Mouse (Mus musculus) Patski (cell line): ENCODE data around the gene Gm12166. TPM values are rescaled to one million over a fixed set of nuclear protein-coding genes. Genes with fewer than 3 reads are reported as not detected.

ENCODE experiments used
- ATAC-seq: fragments of 100-300 bp; one replicate; pipeline ENCODE4 v1.8.0; 2021
- CTCF ChIA-PET: fragments of 350-600 bp; sonication (Branson Sonifier 250); formaldehyde crosslinking; loops from one replicate; lab custom pipeline; 2022; ENCODE audit warnings: inconsistent platforms; lab: Charles Lee
- POLR2A ChIA-PET: fragments of 350-600 bp; sonication (Branson Sonifier 250); formaldehyde crosslinking; loops from one replicate; lab custom pipeline; 2022; ENCODE audit warnings: antibody characterized with exemption, inconsistent platforms; lab: Charles Lee
- DNase-seq: peaks from one replicate; pipeline ENCODE4 v3.0.0-alpha.2; 2011; ENCODE audit warnings: low read depth, low spot score
- H3K27me3 ChIP-seq: fragments of 371-371 bp; one replicate; pipeline ENCODE4 v1.5.1; 2021
- CTCF ChIP-seq: fragments of 100-300 bp; IDR thresholded peaks from one replicate; pipeline ENCODE4 v1.5.1; 2021
- in situ Hi-C: fragments of 300-500 bp; cut with MboI; formaldehyde crosslinking; loops from 3 replicates; pipeline ENCODE4 v1.11.1; 2018; ENCODE audit warnings: low pct_unique_long_range_greater_than_20kb, mixed read lengths
- polyA plus RNA-seq: library from polyadenylated mRNA; unstranded; gene quantifications from one replicate; pipeline ENCODE4 v1.2.3, GENCODE M21; 2021

The Gm12166 gene
- polyA plus RNA-seq, 1 experiment from 2014 or later: 9.3 TPM

DNA sequence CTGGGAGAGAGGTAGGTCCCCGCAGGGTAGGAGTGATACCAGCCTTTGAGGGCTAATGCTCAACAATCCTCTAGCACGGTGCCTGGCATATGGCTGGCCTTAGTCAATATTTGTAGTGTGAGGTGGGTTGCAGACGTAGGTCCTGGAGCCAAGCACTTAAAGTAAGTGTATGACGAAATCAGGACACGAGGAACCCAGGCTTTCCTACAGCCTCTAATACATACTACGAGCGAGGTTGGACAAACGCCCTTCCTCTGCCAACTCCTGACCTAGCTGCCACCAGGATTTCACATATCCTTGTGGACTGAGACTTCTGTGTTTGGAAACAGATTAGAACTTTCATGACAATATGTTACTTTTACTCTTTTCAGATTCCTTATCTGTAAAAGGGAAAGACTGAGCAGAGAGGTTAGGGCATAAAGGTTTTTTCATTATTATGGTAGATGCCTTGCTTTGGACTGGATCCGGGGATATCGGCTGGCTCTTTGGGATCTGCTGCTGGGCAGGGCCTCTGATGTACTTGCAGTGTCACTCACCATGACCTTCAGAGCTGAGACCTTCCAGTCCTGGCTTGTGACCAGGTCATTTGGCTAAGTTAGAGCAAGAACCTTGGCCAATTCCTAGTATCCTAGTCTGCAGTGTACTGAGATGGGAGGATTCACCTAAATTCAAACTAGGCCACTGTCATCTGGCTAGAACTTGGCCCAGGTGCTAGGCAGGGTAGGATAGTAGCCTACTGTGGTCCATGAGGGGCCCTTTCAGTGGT lies 33.5 kb upstream of the Gm12166 start:
- POLR2A ChIA-PET: no interaction called here
- in situ Hi-C loops: no loop called here
- ATAC-seq: no peak

DNA sequence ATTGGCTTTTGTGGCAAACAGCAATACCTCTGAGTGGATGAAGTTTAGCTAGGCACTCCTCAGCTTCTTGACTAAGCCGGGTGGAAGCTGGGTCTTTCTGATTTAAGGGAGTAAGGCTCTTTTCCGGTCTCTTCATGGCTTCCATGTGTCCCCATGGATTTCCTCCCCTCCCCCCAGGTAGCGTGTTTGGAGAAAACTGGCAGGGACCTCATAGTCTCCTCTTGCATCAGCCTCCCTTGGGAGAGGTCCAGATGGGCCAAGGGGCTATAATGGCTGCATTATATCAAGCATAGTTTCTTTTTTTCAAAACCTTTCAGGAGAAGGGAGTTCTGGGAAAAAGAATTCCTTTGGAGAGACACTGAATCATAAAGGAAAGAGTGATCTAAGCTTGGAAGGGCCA lies 32.4 kb upstream of the Gm12166 start:
- no peak for TF ChIP-seq CTCF
- no peak for DNase-seq
- POLR2A ChIA-PET: no interaction called here
- in situ Hi-C loops: no loop called here
- CTCF ChIA-PET: no interaction called here
- ATAC-seq: no peak
- no peaks in the 10 kb centered on the region for H3K27me3 ChIP-seq

More for the DNA sequence above, 33.5 kb upstream of the Gm12166 start:
- TF ChIP-seq CTCF: no peak
- no peak for DNase-seq
- no peaks in the 10 kb centered on the region for H3K27me3 ChIP-seq
- CTCF ChIA-PET: no interaction called here

DNA sequence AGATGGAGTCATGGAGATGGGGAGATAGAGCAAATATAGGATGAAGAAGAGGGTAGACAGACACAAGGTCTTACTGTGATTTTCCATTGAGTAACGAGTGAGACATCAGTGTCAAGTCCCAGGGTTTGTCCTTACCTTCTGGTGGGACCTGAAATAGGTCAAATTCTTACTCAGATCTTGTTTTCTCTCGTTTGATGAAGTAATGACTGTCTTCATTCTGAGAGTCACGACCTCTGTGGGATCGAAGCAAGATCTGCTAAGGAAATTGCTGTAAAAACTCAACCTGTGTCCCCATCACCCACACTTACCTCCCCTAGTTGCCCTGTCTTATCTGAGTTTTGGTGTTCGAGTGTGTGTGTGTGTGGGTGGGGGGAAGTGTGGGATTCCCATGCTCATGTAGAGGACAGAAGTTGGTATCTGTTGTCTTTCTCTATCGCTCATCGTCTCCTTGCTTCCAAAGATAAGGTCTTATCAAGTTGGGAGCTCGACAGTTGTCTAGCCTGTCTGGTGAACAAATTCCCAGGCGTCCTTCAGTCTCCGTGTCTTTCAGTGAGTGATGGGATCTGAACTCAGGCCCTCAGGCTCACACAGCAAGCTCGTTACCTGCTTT lies 31.8 kb upstream of the Gm12166 start:
- no peak for DNase-seq
- no peaks in the 10 kb centered on the region for H3K27me3 ChIP-seq
- POLR2A ChIA-PET: no interaction called here
- CTCF ChIA-PET: no interaction called here
- ATAC-seq: no peak
- in situ Hi-C loops: no loop called here
- no peak for TF ChIP-seq CTCF

DNA sequence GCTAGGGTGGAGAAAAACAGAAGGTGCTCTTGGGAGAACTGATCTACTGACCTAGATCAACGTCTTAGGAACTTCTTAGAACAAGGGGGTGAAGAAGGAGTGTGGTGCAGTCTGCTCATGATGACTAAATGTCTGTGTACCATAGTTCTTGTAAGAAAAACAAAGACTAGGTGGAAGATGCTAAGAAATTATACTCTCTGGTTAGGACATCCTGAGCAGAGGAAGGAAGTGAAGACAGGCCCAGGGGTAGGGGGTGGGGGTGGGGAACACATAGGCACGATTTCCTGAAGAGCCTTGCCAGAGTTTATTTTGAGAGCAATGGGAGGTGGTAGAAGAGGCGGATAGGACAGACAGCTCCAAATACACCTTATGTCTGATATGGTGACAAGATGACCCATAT lies 31.3 kb upstream of the Gm12166 start:
- CTCF ChIA-PET: no interaction called here
- POLR2A ChIA-PET: no interaction called here
- H3K27me3 ChIP-seq: no peaks in the 10 kb centered on the region
- TF ChIP-seq CTCF: no peak
- in situ Hi-C loops: no loop called here
- ATAC-seq (no peak), DNase-seq (no peak)

DNA sequence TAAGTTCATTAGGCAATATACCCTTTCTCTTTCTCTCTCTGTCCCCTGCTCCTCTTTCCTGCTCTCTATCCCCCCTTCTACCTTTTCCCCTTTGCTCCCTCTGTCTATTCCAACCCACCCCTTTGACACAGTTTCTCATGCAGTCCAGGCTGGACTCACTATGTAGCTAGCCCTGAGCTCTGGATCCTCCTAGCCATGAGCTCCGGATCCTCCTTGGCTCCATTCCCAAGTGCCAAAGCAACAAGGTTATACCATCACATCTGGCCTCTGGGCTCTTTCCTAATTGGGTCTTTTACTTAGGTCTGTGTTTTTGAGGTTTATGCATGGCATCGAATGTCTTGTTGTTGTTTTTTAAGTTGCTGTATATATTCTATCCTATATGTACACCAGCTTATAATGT lies 29.0 kb upstream of the Gm12166 start:
- ATAC-seq: no peak
- ChIA-PET CTCF (interaction anchor here (0.9 to 1.1 kb wide), 2 partner anchors 9 to 23 kb away, joined by 3 read pairs; no protein-coding TSS in a partner anchor), POLR2A (no interaction called here)
- no peak for DNase-seq
- in situ Hi-C loops: no loop called here
- H3K27me3 ChIP-seq: no peaks in the 10 kb centered on the region
- TF ChIP-seq CTCF: no peak

DNA sequence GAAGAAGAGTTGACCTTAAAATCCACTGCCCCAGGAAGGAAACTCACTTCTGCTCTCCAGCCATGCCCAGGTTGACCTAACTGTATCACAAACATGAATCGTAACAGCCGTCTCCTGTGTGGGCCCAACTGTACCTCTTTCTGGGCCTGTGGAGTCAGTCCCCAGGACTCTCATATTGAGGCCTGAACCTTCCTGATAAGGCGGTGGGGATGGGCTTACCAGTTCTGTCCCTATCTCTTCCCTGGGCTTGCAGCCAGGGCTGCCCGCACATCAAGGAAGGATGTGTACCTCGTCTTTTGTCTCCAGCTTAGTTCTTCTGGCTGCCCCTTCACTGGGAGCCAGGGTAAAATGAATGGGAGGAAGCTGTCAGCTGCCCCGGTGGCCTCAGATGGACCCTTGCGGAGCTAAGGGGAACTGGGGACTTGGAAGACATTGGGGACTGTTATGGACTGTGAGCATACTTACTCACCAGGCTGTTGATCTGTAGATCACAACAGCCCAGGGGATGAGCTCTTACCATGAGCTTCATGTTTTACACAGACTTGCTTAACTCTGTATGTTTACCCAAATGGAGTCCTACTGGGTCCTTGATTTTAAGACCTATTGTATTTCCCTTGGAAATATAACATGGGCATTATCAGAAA lies 25.7 kb upstream of the Gm12166 start:
- no peak for DNase-seq
- ChIA-PET POLR2A (no interaction called here), CTCF (interaction anchor here (2.1 kb wide), 1 partner anchor 12 kb away, joined by 5 read pairs; no protein-coding TSS in a partner anchor)
- H3K27me3 ChIP-seq: no peaks in the 10 kb centered on the region
- ATAC-seq: no peak
- TF ChIP-seq CTCF: no peak
- in situ Hi-C loops: no loop called here

DNA sequence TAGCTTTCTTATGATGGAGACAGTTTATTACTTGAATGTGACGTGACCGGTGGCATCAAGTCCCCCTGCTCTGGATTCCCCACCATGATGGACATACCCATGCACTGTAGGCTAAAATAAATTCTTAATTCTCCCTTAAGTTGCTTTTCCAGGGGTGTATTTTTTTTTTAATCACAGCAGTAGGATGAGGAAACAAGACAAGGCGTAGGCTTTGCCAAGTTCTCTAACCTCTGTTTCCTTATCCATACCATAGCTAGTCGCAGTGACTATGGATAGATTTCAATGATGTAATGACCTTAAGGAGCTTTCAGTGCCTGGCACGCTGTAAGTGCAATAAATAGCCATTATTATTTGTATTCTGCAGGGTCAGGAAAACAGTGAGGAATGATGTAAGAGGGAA lies 25.2 kb upstream of the Gm12166 start:
- in situ Hi-C loops: no loop called here
- DNase-seq (no peak), ATAC-seq (no peak)
- no peaks in the 10 kb centered on the region for H3K27me3 ChIP-seq
- ChIA-PET CTCF (interaction anchor here (2.1 kb wide), 1 partner anchor 12 kb away, joined by 5 read pairs; no protein-coding TSS in a partner anchor), POLR2A (no interaction called here)
- TF ChIP-seq CTCF: no peak

DNA sequence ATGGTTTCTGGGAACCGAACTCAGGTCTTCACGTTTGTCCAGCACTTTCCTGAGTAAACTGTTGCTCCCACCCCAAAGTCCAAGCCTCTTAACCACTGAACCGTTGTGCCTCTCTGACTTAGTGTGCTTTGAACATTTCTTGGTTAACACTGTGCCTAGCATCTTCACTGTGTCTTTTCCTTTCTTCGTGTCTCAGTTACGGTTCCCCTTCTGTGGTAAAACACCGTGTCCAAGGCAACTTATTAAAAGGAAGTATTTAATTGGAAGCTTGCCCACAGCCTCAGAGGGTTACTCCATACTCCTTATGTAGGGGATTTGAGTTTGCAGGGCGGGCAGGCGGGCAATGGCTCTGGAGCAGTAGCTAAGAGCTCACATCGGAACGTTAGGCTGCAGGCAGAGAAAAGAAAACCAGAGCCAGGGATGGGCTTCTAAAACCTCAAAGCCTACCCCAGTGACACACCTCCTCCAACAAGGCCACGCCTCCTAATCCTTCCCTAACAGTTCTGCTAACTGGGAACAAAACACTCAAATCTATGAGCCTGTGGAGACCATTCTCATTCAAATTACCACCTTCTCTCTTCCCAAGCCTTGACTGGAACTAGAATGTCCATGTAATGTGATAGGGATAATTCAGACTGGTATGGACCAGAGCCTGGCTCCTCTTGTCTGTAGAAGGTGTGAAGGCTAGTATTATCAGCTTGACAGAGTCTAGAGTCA lies 24.5 kb upstream of the Gm12166 start:
- no peaks in the 10 kb centered on the region for H3K27me3 ChIP-seq
- ATAC-seq: no peak
- CTCF ChIA-PET: interaction anchor here (2.1 kb wide), 1 partner anchor 11 kb away, joined by 5 read pairs; no protein-coding TSS in a partner anchor
- TF ChIP-seq CTCF: no peak
- no peak for DNase-seq
- POLR2A ChIA-PET: no interaction called here
- in situ Hi-C loops: no loop called here

DNA sequence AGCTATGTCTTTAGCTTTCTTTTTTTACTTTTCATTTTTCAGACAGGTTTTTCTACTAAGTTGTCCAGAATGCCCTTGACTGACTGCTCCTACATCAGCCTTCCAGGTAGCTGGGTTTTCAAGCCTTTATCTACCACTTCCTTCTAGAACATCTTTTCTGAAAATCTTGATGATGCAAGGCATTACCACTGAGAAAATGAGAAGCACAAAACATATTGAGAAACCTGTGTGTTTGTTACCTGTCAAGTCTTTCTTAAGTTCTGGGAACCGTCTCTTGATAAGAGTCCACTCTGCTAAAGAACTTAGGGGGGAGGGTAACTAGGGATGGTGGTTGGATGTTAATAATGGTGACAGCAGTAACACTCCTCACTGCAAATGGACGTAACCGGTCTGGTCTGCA lies 23.4 kb upstream of the Gm12166 start:
- no peak for TF ChIP-seq CTCF
- in situ Hi-C loops: no loop called here
- ChIA-PET POLR2A (no interaction called here), CTCF (no interaction called here)
- H3K27me3 ChIP-seq: no peaks in the 10 kb centered on the region
- no peak for ATAC-seq
- no peak for DNase-seq

DNA sequence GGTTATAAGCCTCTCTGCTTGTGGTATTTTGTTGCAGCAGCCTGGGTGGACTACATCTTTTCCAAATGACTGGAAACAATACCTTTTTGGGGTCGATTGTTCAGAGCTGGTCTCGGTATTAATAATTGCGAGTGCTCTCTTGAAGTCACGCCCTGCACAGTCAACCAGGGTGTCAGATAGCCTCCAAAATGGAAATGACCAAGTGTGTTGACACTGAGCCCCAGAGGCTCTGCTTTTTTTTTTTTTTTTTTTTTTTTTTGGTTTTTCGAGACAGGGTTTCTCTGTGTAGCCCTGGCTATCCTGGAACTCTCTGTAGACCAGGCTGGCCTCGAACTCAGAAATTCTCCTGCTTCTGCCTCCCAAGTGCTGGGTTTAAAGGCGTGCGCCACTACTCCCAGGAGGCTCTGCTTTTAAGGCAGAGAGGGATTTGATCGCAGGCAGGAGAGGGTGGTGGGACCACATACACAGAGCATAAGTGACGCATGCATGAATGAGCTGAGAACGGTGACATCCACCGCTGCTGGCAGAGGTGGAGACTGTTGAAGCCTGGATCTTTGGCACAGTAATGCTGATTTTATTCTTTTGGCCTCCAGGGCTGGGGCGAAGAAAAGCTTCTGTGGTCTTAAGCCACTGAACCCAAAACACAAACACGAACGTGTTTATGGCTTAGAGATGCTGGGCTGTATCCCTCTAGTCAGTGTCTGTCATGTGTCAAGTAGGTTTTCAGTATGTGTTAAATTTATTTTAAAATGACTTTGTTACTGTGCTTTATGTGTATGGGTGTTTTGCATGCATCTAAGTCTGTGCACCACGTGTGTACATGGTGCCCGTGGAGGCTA lies 21.9 kb upstream of the Gm12166 start:
- no peaks in the 10 kb centered on the region for H3K27me3 ChIP-seq
- TF ChIP-seq CTCF: no peak
- ATAC-seq: no peak
- DNase-seq: no peak
- POLR2A ChIA-PET: interaction anchor here (0.6 kb wide), 1 partner anchor 14 kb away, joined by 3 read pairs; no protein-coding TSS in a partner anchor
- in situ Hi-C loops: no loop called here
- CTCF ChIA-PET: no interaction called here
